Mouse (Mus musculus) testis, adult 2 months (tissue): ENCODE measurements at regions not wholly inside any gene's neighbourhood (a gene's known extent, or its start where the extent isn't known, plus 50 kb on each side); places are given as distances from the start of the nearest gene placed in this dataset.

Source experiments
- CTCF ChIP-seq: fragments of 200-500 bp; IDR thresholded peaks from 2 replicates; pipeline ENCODE4 v1.5.1; 2012; ENCODE audit warnings: low read depth, mild to moderate bottlenecking, inconsistent platforms, low read length, moderate library complexity; ENCODE audit not compliant: control insufficient read depth, insufficient read depth, insufficient replicate concordance
- POLR2A ChIP-seq: fragments of 200-500 bp; IDR thresholded peaks from 2 replicates; pipeline ENCODE4 v1.6.1; 2012; ENCODE audit warnings: low read depth, mild to moderate bottlenecking, inconsistent platforms, low read length, moderate library complexity; ENCODE audit not compliant: control insufficient read depth

DNA sequence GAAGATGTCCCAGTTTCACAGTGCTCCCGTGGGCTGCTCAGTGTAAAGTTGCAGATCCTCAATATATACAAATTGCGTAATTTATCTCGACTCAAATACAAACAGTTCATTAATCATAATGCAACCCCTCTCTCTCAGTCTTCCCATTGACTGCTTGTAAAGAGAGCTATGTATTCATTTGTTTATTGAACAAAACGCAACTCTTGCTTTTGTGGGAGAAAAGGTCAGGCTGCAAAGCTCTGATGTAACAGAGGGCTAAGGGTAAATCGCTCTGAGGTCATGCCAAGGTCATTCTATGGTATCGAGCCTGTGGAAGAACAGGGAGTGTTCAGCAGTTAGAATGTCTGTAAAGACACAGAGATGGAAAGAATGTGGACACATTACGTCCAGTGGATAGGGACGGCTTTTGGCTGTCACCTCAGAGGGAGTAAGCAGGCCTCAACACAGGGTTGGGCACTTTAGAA, 160.0 kb upstream of the Rnaseh2b start:
- TF ChIP-seq CTCF, result no peak
- no peak for TF ChIP-seq POLR2A
